Mouse (Mus musculus): ENCODE data around the gene Thra. TPM values are rescaled to one million over a fixed set of nuclear protein-coding genes. Genes with fewer than 3 reads are reported as not detected.

Gene Thra
- total RNA-seq, 2 experiments from 2014 or later = 75.4 to 89.1 TPM

- DNase-seq = no peak
These were observed 37.5 kb downstream of the Thra start for GRCm38 (mm10) chr11:98777888-98778287.

- peak; percentile 83 for DNase-seq
These were observed 41.5 kb downstream of the Thra start for GRCm38 (mm10) chr11:98781851-98782512.

- peak; percentile 42 for DNase-seq
These were observed 42.3 kb downstream of the Thra start for GRCm38 (mm10) chr11:98782651-98783235.

- DNase-seq = peak; percentile 99
These were observed 42.8 kb downstream of the Thra start for GRCm38 (mm10) chr11:98783236-98783696.

GRCm38 (mm10) chr11:98784139-98784538 lies 43.7 kb downstream of the Thra start:
- no peak for DNase-seq

DNA sequence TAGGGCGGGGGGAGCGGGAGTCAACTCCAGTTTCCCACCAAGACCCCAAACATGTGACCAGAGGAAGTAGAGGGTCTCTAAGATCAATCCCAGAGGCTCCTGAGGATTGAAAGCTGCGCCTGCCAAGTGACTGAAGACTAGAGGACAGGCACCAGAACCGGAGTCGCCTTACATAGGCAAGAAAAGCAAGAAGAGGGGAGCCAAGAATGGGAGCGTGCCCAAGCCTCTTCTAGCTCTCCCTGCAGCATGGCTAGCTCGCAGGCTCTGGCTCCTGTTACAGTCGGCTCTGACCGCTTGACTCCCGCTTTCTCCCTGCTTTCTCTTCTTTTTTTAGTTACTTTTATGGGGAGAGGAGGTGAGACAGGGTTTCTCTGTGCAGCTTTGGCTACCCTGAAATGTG lies 44.8 kb downstream of the Thra start:
- DNase-seq = peak; percentile 76

DNA sequence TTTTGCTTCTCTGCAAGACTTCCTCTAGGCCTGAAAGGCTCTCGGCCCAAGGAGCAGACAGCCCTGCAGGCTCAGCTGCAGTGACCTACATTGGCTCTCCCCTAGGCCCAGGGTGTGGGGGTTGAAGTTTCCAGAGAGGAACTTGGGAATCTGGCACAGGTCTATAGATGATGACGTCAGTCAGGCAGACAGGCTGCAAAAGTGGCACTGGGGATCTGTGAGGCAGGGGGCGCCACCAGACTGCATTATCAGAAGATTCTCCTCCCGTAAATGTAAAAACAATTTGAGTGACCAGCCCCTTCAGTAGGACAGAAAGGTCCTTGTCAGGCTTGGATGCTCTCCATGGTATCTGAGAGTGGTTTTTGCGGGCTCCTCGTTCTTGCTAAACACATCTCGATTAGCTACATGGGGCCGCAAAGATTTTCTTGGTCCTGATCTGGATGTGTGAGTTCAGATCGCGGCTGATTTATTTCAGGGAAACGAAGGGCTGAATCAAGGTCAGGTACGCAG lies 45.4 kb downstream of the Thra start:
- DNase-seq = peak; percentile 86

DNA sequence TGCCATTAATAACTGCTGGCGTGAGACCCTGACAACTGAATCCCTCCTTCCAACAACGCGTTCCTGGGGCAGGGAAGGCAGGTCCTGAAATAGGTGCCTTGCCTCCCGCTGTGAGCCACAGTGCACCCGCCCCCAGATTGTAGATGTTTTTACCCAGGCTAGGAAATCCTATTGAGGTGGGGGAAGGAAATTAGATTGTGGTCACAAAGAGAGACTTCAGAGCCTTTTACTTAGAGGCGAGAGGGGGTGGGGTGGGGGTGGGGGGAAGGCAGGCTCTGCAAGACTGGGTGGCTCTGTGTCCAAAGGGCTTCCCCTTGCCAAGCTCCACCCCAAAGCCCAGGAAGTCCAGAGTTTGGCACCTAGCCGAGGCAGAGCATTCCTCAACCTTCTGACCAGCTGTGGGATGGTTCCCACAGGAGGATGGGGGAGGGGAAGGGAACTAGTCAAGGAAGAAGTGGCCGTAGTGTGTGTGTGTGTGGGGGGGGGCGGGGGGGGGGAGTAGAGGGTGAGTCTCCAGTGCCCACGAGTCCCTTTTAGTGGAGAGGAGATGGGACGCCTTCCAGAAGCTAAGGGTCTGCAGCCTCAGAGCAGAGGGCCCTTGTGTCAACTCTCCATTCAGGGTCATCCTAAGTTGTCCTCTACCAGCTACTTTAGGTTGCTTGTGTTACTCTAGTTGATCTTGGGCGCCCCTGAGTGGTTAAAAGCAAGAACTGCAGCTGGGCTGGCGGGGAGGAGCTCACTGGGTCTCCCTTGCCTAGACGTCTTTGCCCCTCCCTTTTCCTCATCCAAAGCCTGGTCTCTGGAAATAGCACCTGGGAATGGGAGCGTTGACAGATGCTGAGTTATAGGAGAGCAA lies 46.1 kb downstream of the Thra start:
- DNase-seq = peak; percentile 96

- no peak for DNase-seq
These were observed 46.8 kb downstream of the Thra start for GRCm38 (mm10) chr11:98787229-98787628.

GRCm38 (mm10) chr11:98787691-98788090 lies 47.3 kb downstream of the Thra start:
- no peak for DNase-seq

DNA sequence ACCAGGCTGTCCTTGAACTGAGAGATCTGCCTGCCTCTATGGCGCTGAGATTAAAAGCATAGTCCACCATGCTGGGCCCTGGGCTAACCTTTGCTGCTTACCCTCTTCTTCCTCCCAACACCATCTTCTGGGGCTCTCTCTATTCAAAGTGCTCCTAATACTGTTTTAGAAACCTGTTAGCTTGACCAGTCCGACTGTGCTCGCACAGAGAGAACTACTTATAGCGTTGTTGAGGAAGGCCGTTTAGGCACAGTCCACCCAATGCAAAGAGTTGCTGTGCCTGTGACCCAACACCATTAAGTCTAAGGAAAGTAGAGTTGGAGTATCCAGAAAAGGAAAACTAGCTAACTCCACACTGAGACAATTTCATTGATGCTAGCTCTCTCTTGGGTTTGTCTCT lies 47.7 kb downstream of the Thra start:
- no peak for DNase-seq

- peak; percentile 91 for DNase-seq
These were observed 48.2 kb downstream of the Thra start for GRCm38 (mm10) chr11:98788550-98789218.

DNA sequence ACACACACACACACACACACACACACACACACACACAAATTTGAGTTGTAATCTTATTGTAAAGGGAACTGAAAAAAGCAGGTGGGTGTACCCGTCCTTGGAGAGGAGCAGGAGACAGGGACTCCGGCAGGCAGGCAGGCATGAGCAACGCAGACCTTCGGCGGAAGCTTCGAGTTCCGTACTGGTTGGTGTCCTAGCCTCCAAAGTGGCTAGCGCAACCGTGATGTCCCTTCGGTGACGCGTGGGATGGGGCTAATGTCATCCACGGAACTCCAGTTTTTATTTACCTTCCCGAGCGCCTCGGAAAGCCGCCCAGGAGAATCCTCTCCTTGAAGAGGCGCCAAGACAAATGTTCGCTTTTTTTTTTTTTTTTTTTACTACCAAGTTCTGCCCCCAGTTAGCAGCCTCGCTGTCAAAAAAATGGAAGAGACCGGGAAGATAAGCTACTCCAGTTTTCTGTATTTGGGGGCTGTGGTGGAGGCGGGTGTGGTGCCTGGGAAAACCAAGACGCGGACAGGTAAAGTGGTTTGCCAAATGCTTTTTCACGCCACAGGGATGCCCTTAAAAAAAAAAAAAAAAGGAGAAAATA lies 48.9 kb downstream of the Thra start:
- peak; percentile 43 for DNase-seq

DNA sequence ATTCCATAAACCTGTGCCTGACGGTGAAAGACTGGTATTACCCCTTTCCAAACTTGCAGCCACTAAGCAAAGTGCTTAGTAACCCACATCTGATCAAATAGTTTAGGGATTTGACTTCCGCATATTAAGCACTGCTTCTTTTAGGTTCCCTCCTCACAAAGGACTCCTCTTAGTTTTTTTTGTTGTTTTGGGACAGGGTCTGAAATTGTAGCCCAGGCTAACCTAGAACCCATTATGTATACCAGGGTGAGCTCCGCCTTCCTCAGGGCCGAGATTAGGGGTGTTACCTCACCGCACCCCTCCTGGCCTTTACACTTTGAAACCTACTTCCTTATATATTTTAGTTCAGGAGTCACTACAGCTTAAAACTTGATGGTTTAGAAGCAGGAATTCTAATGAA lies 49.4 kb downstream of the Thra start:
- no peak for DNase-seq

- DNase-seq = no peak
These were observed 50.3 kb downstream of the Thra start for GRCm38 (mm10) chr11:98790631-98791205.

GRCm38 (mm10) chr11:98791448-98791847 lies 51.0 kb downstream of the Thra start:
- DNase-seq = no peak

- no peak for DNase-seq
These were observed 51.6 kb downstream of the Thra start for GRCm38 (mm10) chr11:98792081-98792480.

DNA sequence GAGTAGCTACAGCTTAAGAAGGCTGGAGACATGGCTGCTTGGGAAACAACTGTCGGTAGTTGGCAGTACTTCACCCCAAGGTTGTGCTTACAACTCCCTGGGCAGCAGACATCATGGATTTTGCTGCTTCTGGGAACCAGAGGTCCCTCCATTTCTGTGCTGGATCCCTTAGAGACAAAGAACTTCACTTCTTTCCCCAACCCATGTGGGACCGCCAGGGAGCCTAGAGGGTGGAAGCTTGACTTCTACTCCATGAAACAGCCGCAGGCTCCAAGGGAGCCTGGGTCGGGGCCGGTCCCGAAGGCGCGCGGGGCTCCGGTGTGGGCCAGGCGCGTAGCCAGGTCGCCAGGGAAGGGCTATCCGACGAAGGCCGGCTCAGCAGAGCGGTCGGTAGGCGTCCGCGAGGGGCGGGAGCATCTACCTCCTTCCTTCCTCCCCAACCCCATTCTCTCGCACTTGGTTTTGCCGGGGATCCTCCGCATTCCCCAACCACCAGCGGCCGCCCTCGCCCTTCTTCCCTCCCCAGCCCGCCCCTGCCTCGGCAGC lies 54.1 kb downstream of the Thra start:
- DNase-seq = no peak

DNA sequence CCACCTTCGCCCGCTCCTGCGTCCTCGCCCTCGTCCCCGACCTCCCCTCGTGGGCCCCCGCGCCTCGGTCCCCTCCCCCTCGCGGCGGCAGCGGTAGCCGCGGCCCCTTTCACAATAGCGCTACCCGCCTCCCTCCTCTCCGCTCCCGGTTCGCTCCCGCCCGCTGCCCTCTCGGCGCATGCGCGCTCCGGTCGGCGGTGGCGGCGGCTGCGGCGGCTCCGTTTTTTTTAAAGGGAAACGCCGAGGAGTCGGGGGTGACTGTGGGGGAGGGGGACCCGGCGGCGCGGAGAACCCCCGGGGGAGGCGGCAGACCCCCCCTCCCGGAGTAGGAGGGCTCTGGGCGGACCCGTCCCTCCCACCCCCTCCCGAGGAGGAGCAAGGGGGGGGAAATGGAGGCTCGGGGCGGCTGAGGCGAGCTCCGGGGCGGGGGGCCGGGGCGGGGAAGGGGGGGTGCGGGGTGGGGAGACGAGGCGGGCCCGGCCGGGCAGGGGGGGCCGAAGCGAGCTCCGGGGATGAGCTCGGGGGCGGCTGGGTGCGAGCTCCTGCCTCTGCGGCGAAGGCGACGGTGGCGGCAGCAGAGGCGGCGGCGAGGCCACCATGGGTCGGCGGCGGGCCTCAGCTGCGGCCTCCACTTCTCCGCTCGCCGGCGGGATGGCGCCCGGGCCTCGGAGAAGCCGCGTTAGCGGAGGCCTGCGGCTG lies 54.7 kb downstream of the Thra start, which contains the start of gene Msl1:
Msl1 (plus strand) TSS at position 502 of the 699 bp plus-strand sequence.
- peak; percentile 92 for DNase-seq
